Mouse (Mus musculus) brain, adult 2 months (tissue): ENCODE results near the gene Slc30a3.
"Not testable (repeated sequence)": the region's sequence is repeated elsewhere in the genome, so short reads cannot be mapped to it uniquely, and the experiment has no call there.

Experiments used
- DNase-seq: peaks from one replicate; pipeline ENCODE4 v3.0.0; 2011; ENCODE audit warnings: low read depth, low spot score

The Slc30a3 gene

DNA sequence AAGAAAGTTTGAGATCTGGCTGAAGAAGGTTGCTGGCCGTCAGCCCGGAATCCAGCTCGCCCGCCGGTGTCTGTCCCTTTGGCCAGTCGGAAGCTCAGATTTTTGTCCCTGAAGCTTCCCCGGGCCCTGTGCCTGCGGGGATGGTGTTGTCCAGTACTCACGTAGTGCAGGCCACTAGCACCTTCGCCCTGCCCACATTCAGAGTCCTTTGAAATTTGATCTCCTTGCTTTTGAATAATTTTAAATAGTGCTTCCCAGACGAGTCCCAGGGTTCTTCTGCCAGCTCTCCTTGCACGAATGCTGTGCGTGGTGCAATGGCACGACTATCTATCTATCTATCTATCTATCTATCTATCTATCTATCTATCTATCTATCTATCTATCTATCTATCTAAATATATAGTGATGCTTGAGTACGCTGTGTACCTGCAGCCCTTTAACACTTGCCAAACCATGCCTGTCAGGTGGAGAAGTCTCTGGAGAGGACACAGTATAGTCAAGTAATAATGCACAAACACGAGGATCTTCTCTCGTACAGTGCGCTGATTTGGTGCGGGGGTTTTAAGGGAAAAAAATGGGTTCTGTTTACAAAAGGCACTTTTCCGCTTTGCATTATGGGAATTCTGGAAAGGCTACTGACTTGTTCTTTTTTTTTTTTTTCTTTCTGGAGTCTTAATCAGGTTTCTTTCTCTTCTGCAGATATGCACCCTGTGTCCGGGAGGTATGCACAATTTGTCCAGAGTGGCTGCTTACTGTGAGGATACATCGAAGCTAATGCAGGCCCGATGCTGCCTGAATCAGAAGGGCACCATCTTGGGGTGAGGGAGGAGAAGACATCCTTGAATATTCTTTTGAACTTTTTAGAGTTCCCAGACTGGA is 59.0 kb downstream of the Slc30a3 start, which contains the start of gene Slc5a6:
TSS of gene Slc5a6 (minus strand) at position 162 of the 879 bp plus-strand sequence.
- DNase-seq, result peak; percentile 82

- peak; percentile 99 for DNase-seq
Measured at GRCm38 (mm10) chr5:31047848-31048762, 59.9 kb downstream of the Slc30a3 start, which contains the start of gene Atraid. Gene Atraid, plus strand, starts transcription at chr5:31048312.

DNA sequence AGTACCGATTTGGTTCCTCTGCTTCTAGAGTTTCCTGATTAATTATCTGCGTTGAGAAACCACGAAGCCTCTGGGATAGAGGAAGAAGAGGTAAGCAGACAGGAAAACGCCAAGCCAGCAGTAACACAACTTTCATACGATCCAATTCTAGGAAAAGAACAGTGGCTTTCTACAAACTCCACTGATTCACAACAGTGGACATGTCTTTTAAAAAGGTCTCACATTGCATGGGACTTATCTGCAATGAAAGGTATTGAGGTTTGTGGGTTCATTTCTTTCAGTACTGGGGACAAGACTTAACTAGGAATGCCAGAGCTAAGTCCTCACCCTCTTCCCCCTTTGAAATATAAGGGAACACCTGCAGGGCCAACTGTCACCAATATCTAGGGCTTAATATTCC is 61.0 kb downstream of the Slc30a3 start:
- no peak for DNase-seq

DNA sequence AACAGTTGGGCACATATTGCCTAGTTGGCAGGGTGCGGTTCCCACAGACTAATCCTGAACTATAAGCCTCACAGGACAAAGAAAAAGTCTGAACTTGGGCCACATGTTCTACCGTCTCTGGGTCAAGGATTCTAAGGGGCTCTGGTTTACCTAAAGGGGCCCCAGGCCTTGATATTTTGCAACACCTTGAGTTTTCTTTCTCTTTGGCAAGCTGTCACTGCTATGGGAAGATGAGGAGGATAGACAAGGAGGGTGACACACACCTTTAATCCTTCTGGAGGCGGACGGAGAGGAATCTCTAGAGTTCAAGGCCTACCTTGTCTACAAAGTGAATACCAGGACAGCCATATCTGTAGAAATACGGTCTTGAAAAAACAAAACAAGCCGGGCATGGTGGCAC is 61.6 kb downstream of the Slc30a3 start:
- DNase-seq, result no peak

DNA sequence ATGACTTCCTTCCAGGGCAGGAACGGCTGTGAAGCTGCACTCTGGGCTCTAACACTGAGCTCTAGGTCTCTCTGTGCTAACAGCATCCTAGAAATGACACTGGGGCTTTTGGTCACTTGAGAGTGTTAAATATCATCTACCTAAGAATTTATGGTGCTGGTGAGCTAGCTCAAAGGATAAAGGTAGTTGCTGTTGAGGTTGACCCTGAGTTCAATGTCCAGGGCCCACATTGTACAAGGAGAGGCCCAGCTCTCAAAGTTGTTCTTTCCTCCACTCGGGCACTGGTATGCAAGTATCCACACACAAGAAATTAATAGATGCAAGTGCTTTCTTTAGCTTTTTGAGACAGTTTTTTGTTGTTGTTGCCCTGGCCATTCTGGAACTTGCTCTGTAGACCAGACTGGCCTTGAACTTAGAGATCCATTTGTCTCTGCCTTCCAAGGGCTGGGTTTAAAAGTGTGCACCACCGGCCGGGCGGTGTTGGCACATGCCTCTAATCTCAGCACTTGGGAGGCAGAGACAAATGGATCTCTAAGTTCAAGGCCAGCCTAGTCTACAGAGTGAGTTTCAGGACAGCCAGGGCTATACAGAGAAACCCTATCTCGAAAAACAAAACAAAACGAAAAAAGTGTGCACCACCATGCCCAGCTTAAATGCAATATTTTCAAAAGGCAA is 69.7 kb downstream of the Slc30a3 start:
- no peak for DNase-seq

- DNase-seq, result not testable (repeated sequence)
Measured at GRCm38 (mm10) chr5:31036556-31036955, 71.5 kb downstream of the Slc30a3 start.
